Mouse (Mus musculus) right cerebral cortex, adult 2 months (tissue): Measurements from ENCODE around the gene Dytn.

Source experiments
- DNase-seq, 2 experiments: peaks; one replicate each; pipeline ENCODE4 v3.0.0; 2021 to 2022; ENCODE audit warnings: low spot score in 2 of 2

The Dytn gene

DNA sequence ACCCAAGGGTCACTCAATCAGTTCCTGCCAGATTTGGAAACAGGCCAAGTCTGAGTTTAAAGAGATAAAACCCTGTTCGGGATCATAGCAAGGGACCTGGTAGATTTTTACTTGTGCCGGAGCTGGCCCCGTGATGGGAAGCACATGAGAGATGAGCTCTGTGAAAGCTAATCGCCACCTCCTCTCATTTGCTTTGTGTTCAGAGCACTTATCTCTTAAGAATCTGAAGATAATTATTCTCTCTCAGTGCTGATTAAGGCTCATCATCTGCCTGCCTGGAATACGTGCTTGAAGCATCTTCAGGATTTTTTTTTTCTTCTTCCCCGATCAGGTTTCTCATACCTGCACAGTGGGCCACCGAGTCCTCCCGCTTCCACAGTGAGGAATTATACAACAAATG lies 107.6 kb downstream of the Dytn start:
- DNase-seq: no peak

DNA sequence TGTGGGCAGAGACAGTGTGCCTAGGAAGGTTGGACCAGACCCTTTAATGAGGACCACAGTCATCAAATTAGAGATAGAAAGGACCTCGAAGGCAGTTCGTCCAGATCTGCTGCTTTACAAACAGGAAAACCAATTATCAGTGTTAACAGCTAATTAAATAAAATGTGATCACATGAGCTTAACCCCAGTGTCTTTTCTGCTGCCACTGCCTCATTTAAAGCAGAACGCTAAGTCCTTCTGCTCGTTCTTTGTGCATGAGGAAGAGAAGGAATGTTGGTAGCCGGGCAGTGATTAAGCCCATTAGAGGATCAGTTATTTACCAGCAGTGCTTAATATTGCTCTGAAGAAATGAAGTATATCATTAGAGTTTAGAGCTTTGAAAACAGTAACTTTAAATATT lies 109.9 kb downstream of the Dytn start:
- no peak for DNase-seq

DNA sequence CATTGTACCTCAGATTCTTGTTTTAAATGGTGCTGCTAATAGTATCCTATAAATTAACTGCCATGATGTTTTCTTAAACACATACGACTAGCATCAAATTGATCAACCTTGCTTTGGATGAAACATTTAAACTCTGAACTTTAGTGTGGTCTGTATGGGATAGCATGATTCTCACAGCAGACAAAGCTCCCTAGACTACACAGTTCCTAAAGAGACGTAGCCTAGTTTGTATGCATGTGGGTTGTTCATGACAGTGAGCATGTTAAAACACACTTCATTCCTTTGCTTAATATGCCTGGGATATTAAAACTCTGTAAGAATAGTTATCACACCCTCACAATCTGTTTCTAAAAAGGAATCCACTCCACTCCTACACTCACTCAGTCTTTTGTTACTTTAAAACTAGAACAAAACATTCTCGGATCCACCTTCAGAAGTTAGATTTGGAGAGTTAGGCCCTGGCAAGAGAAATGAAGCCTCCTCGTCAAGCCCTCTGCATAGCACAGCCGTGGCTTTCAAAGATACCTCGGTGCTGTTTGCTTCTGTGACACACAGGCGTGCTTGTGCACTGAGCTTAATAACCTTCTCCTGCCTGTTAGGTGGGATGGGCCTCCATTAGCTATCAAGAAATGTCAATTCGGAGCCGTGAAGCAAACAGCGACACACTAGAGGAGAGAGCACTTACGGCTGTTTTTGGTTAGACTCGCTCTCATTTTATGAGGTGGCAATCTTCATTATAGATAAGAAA lies 112.7 kb downstream of the Dytn start:
- DNase-seq: peak in 1 of 2 experiments; percentile 14

- peak in 1 of 2 experiments; percentile 27 for DNase-seq
Measured at GRCm38 (mm10) chr1:63573432-63573831, 113.3 kb downstream of the Dytn start.
